Mouse (Mus musculus): ENCODE measurements at regions not wholly inside any gene's neighbourhood (a gene's known extent, or its start where the extent isn't known, plus 50 kb on each side); places are given as distances from the start of the nearest gene placed in this dataset.

- Histone ChIP-seq H3K4me3 (ENCODE audit: low read length) (no peak overlapping the region), H3K9me3 (ENCODE audit: low read length) (no peaks in the 10 kb centered on the region), H3K4me2 (ENCODE audit: low read depth, low read length) (no peak overlapping the region), H3K27me3 (ENCODE audit: insufficient read depth, low read length) (no peaks in the 10 kb centered on the region), H3K9ac (replicated peaks; ENCODE audit: low read length) (no peak overlapping the region), H3K4me1 (ENCODE audit: insufficient read depth, low read length) (no peaks in the 10 kb centered on the region), H3K27ac (no peak overlapping the region), H3K36me3 (ENCODE audit: insufficient read depth, low read length) (no peaks in the 10 kb centered on the region)
- WGBS: 79% methylated on average over 3 of the region's 3 CpGs
- no peak for ATAC-seq
- DNase-seq (ENCODE audit: low spot score): no peak
- TF ChIP-seq CTCF (IDR thresholded peaks at IDR 0.05; ENCODE audit: low read depth): no peak
These were observed 136.4 kb upstream of the B3galt2 start for GRCm38 (mm10) chr1:143504066-143504440.

GRCm38 (mm10) chr1:143505318-143505717, 135.1 kb upstream of the B3galt2 start:
- 93% methylated on average over 1 of the region's 1 CpGs for WGBS
- no peak overlapping the region for H3K9ac ChIP-seq (replicated peaks; ENCODE audit: low read length)
- no peak overlapping the region for H3K4me3 ChIP-seq (ENCODE audit: low read length)
- no peak for ATAC-seq
- no peaks in the 10 kb centered on the region for H3K4me1 ChIP-seq (ENCODE audit: insufficient read depth, low read length)
- H3K27me3 ChIP-seq (ENCODE audit: insufficient read depth, low read length): no peaks in the 10 kb centered on the region
- DNase-seq (ENCODE audit: low spot score): no peak
- no peak overlapping the region for H3K4me2 ChIP-seq (ENCODE audit: low read depth, low read length)
- no peaks in the 10 kb centered on the region for H3K9me3 ChIP-seq (ENCODE audit: low read length)
- no peak overlapping the region for H3K27ac ChIP-seq
- H3K36me3 ChIP-seq (ENCODE audit: insufficient read depth, low read length): no peaks in the 10 kb centered on the region
- TF ChIP-seq CTCF (IDR thresholded peaks at IDR 0.05; ENCODE audit: low read depth): no peak

- Histone ChIP-seq H3K9ac (replicated peaks; ENCODE audit: low read length) (no peak overlapping the region), H3K36me3 (ENCODE audit: insufficient read depth, low read length) (no peaks in the 10 kb centered on the region), H3K27me3 (ENCODE audit: insufficient read depth, low read length) (no peaks in the 10 kb centered on the region), H3K27ac (no peak overlapping the region), H3K4me2 (ENCODE audit: low read depth, low read length) (no peak overlapping the region), H3K9me3 (ENCODE audit: low read length) (no peaks in the 10 kb centered on the region), H3K4me1 (ENCODE audit: insufficient read depth, low read length) (no peaks in the 10 kb centered on the region), H3K4me3 (ENCODE audit: low read length) (no peak overlapping the region)
- no peak for ATAC-seq
- no peak for TF ChIP-seq CTCF (IDR thresholded peaks at IDR 0.05; ENCODE audit: low read depth)
- WGBS: 87% methylated on average over 6 of the region's 6 CpGs
- DNase-seq (ENCODE audit: low spot score): no peak
These were observed 116.5 kb upstream of the B3galt2 start for GRCm38 (mm10) chr1:143523831-143524521.

GRCm38 (mm10) chr1:143524522-143524865, 116.0 kb upstream of the B3galt2 start:
- Histone ChIP-seq H3K9ac (replicated peaks; ENCODE audit: low read length) (no peak overlapping the region), H3K4me1 (ENCODE audit: insufficient read depth, low read length) (no peaks in the 10 kb centered on the region), H3K27ac (no peak overlapping the region), H3K27me3 (ENCODE audit: insufficient read depth, low read length) (no peaks in the 10 kb centered on the region), H3K36me3 (ENCODE audit: insufficient read depth, low read length) (no peaks in the 10 kb centered on the region), H3K4me3 (ENCODE audit: low read length) (no peak overlapping the region), H3K4me2 (ENCODE audit: low read depth, low read length) (no peak overlapping the region), H3K9me3 (ENCODE audit: low read length) (no peaks in the 10 kb centered on the region)
- TF ChIP-seq CTCF (IDR thresholded peaks at IDR 0.05; ENCODE audit: low read depth): no peak
- 75% methylated on average over 5 of the region's 5 CpGs for WGBS
- DNase-seq (ENCODE audit: low spot score) (no peak), ATAC-seq (no peak)

- no peaks in the 10 kb centered on the region for H3K27me3 ChIP-seq (ENCODE audit: insufficient read depth, low read length)
- no peak for ATAC-seq
These were observed 100.2 kb upstream of the B3galt2 start for GRCm38 (mm10) chr1:143540223-143540622.

GRCm38 (mm10) chr1:143540701-143541100, 99.8 kb upstream of the B3galt2 start:
- Histone ChIP-seq H3K4me1 (ENCODE audit: insufficient read depth, low read length) (no peaks in the 10 kb centered on the region), H3K27me3 (ENCODE audit: insufficient read depth, low read length) (no peaks in the 10 kb centered on the region), H3K4me3 (ENCODE audit: low read length) (no peak overlapping the region), H3K36me3 (ENCODE audit: insufficient read depth, low read length) (no peaks in the 10 kb centered on the region), H3K9me3 (ENCODE audit: low read length) (no peaks in the 10 kb centered on the region), H3K4me2 (ENCODE audit: low read depth, low read length) (no peak overlapping the region), H3K9ac (replicated peaks; ENCODE audit: low read length) (no peak overlapping the region), H3K27ac (no peak overlapping the region)
- TF ChIP-seq CTCF (IDR thresholded peaks at IDR 0.05; ENCODE audit: low read depth): no peak
- WGBS: 40% methylated on average over 3 of the region's 3 CpGs
- ATAC-seq (no peak), DNase-seq (ENCODE audit: low spot score) (no peak)

More at GRCm38 (mm10) chr1:143540223-143540622, 100.2 kb upstream of the B3galt2 start:
- H3K9ac ChIP-seq (replicated peaks; ENCODE audit: low read length): no peak overlapping the region
- no peaks in the 10 kb centered on the region for H3K9me3 ChIP-seq (ENCODE audit: low read length)
- H3K4me1 ChIP-seq (ENCODE audit: insufficient read depth, low read length): no peaks in the 10 kb centered on the region
- TF ChIP-seq CTCF (IDR thresholded peaks at IDR 0.05; ENCODE audit: low read depth): no peak
- no peak for DNase-seq (ENCODE audit: low spot score)
- no peak overlapping the region for H3K27ac ChIP-seq
- WGBS: 49% methylated on average over 2 of the region's 2 CpGs
- no peak overlapping the region for H3K4me2 ChIP-seq (ENCODE audit: low read depth, low read length)
- no peaks in the 10 kb centered on the region for H3K36me3 ChIP-seq (ENCODE audit: insufficient read depth, low read length)
- no peak overlapping the region for H3K4me3 ChIP-seq (ENCODE audit: low read length)
